Mouse (Mus musculus): ENCODE measurements around the gene Tdrd5. TPM values are rescaled to one million over a fixed set of nuclear protein-coding genes. Genes with fewer than 3 reads are reported as not detected.

Tdrd5 gene
- polyA plus RNA-seq, 1 experiment from 2014 or later: not detected

GRCm38 (mm10) chr1:156216249-156216648 is 87.2 kb downstream of the Tdrd5 start:
- peaks cover 37% of the 10 kb centered on the region for H3K4me1 ChIP-seq (replicated peaks)
- no peaks in the 10 kb centered on the region for H3K36me3 ChIP-seq
- 78% methylated on average over 4 of the region's 4 CpGs for WGBS
- H3K27me3 ChIP-seq (ENCODE audit: insufficient read depth, poor library complexity, severe bottlenecking): no peaks in the 10 kb centered on the region
- DNase-seq (ENCODE audit: low spot score): no peak
- 0 out of 2 replicates have a peak overlapping the region, but pooled peaks have one; percentile 24 for H3K27ac ChIP-seq
- no peak overlapping the region for H3K4me3 ChIP-seq
- H3K9me3 ChIP-seq: no peaks in the 10 kb centered on the region

- no peak overlapping the region for H3K27ac ChIP-seq
- no peak for DNase-seq (ENCODE audit: low spot score)
- no peaks in the 10 kb centered on the region for H3K27me3 ChIP-seq (ENCODE audit: insufficient read depth, poor library complexity, severe bottlenecking)
- H3K4me3 ChIP-seq: no peak overlapping the region
- H3K4me1 ChIP-seq (replicated peaks): peaks cover 30% of the 10 kb centered on the region
- H3K36me3 ChIP-seq: no peaks in the 10 kb centered on the region
- H3K9me3 ChIP-seq: no peaks in the 10 kb centered on the region
- WGBS: 89% methylated on average over 8 of the region's 8 CpGs
Measured at GRCm38 (mm10) chr1:156214651-156215050, 88.8 kb downstream of the Tdrd5 start.

- peaks cover 29% of the 10 kb centered on the region for H3K4me1 ChIP-seq (replicated peaks)
- WGBS: 86% methylated on average over 5 of the region's 5 CpGs
- no peak overlapping the region for H3K4me3 ChIP-seq
- H3K36me3 ChIP-seq: no peaks in the 10 kb centered on the region
- H3K27ac ChIP-seq: no peak overlapping the region
- DNase-seq (ENCODE audit: low spot score): no peak
- H3K27me3 ChIP-seq (ENCODE audit: insufficient read depth, poor library complexity, severe bottlenecking): 0 out of 2 replicates have a peak, but pooled peaks cover 9% of the 10 kb centered on the region
- no peaks in the 10 kb centered on the region for H3K9me3 ChIP-seq
Measured at GRCm38 (mm10) chr1:156212923-156213322, 90.5 kb downstream of the Tdrd5 start.

- H3K4me1 ChIP-seq (replicated peaks): peaks cover 25% of the 10 kb centered on the region
- no peak for DNase-seq (ENCODE audit: low spot score)
- H3K4me3 ChIP-seq: no peak overlapping the region
- 48% methylated on average over 6 of the region's 6 CpGs for whole genome bisulfite sequencing
- no peaks in the 10 kb centered on the region for H3K9me3 ChIP-seq
- H3K27ac ChIP-seq: no peak overlapping the region
- peaks cover 17% of the 10 kb centered on the region for H3K27me3 ChIP-seq (ENCODE audit: insufficient read depth, poor library complexity, severe bottlenecking)
- H3K36me3 ChIP-seq: no peaks in the 10 kb centered on the region
Measured at GRCm38 (mm10) chr1:156211809-156212317, 91.6 kb downstream of the Tdrd5 start.

Other genes starting within 250 kb of the Tdrd5 start
- gene Fam163a, start 98.6 kb downstream of the Tdrd5 start, polyA plus RNA-seq (2016; fragmentation: Nextera tagmentation; extraction: Ambion mirVana): 4.9 and 7.7 TPM in 2 replicates
- not detected in 2 replicates for gene Nphs2, start 7.1 kb upstream of the Tdrd5 start, polyA plus RNA-seq (2016; fragmentation: Nextera tagmentation; extraction: Ambion mirVana)
- gene Gm2000, start 62.4 kb upstream of the Tdrd5 start, polyA plus RNA-seq (2016; fragmentation: Nextera tagmentation; extraction: Ambion mirVana): 882 and 901 TPM in 2 replicates
- 0.05 and 0.85 TPM in 2 replicates for gene Axdnd1, start 117.5 kb upstream of the Tdrd5 start, polyA plus RNA-seq (2016; fragmentation: Nextera tagmentation; extraction: Ambion mirVana)
- 22.2 and 29.7 TPM in 2 replicates for gene Soat1, start 170.7 kb upstream of the Tdrd5 start, polyA plus RNA-seq (2016; fragmentation: Nextera tagmentation; extraction: Ambion mirVana)
- 0.35 and 0.54 TPM in 2 replicates for gene Gm10031, start 220.3 kb upstream of the Tdrd5 start, polyA plus RNA-seq (2016; fragmentation: Nextera tagmentation; extraction: Ambion mirVana)

Data from hindbrain, embryonic 10.5 days (tissue).